Mouse (Mus musculus) liver, adult 2 months (tissue): ENCODE results near the gene Ripor2.

Experiments
- CTCF ChIP-seq: fragments of 200-500 bp; IDR thresholded peaks from 2 replicates; pipeline ENCODE4 v1.5.1; 2011; ENCODE audit warnings: low read depth, low read length, control low read depth
- POLR2A ChIP-seq: fragments of 200-500 bp; IDR thresholded peaks from 2 replicates; pipeline ENCODE4 v1.6.1; 2011; ENCODE audit warnings: low read length, control low read depth; ENCODE audit not compliant: insufficient read depth; ENCODE audit errors: extremely low read depth

- TF ChIP-seq CTCF (no peak), POLR2A (no peak)
These were observed 134.5 kb downstream of the Ripor2 start for GRCm38 (mm10) chr13:24716441-24716840.
